Mouse (Mus musculus): Measurements from ENCODE around the gene Gm20604. TPM values are rescaled to one million over a fixed set of nuclear protein-coding genes. Genes with fewer than 3 reads are reported as not detected.

Gm20604 gene
- total RNA-seq, 2 experiments from 2014 or later = 17.8 to 18.0 TPM

- DNase-seq (ENCODE audit: low spot score in 2 of 2) = no peak
These were observed 51.5 kb downstream of the Gm20604 start for GRCm38 (mm10) chr12:102706833-102707463.

- no peak for DNase-seq (ENCODE audit: low spot score in 2 of 2)
These were observed 52.4 kb downstream of the Gm20604 start for GRCm38 (mm10) chr12:102705906-102706640.

- peak; percentile 94 to 97 for DNase-seq (ENCODE audit: low spot score in 2 of 2)
These were observed 53.1 kb downstream of the Gm20604 start for GRCm38 (mm10) chr12:102705216-102705871.

- peak in 1 of 2 experiments; percentile 53 for DNase-seq (ENCODE audit: low spot score in 2 of 2)
These were observed 53.8 kb downstream of the Gm20604 start, which contains the start of gene Itpk1 for GRCm38 (mm10) chr12:102704457-102705198. Gene Itpk1 (minus strand): TSS chr12:102704930.

GRCm38 (mm10) chr12:102703921-102704408 is 54.5 kb downstream of the Gm20604 start:
- DNase-seq (ENCODE audit: low spot score in 2 of 2) = no peak

GRCm38 (mm10) chr12:102703441-102703840 is 55.0 kb downstream of the Gm20604 start:
- peak in 1 of 2 experiments; percentile 55 for DNase-seq (ENCODE audit: low spot score in 2 of 2)

GRCm38 (mm10) chr12:102703111-102703412 is 55.4 kb downstream of the Gm20604 start:
- peak; percentile 53 to 59 for DNase-seq (ENCODE audit: low spot score in 2 of 2)

GRCm38 (mm10) chr12:102702356-102703110 is 55.9 kb downstream of the Gm20604 start:
- peak; percentile 83 to 85 for DNase-seq (ENCODE audit: low spot score in 2 of 2)

- no peak for DNase-seq (ENCODE audit: low spot score in 2 of 2)
These were observed 56.7 kb downstream of the Gm20604 start for GRCm38 (mm10) chr12:102701691-102702207.

GRCm38 (mm10) chr12:102700453-102700852 is 58.0 kb downstream of the Gm20604 start:
- DNase-seq (ENCODE audit: low spot score in 2 of 2) = no peak

GRCm38 (mm10) chr12:102699156-102699555 is 59.3 kb downstream of the Gm20604 start:
- DNase-seq (ENCODE audit: low spot score in 2 of 2) = no peak

- peak in 1 of 2 experiments; percentile 22 for DNase-seq (ENCODE audit: low spot score in 2 of 2)
These were observed 60.3 kb downstream of the Gm20604 start for GRCm38 (mm10) chr12:102698089-102698684.

- peak in 1 of 2 experiments; percentile 10 for DNase-seq (ENCODE audit: low spot score in 2 of 2)
These were observed 61.1 kb downstream of the Gm20604 start for GRCm38 (mm10) chr12:102697381-102697780.

GRCm38 (mm10) chr12:102696635-102697354 is 61.7 kb downstream of the Gm20604 start:
- DNase-seq (ENCODE audit: low spot score in 2 of 2) = peak in 1 of 2 experiments; percentile 13

- peak; percentile 58 to 68 for DNase-seq (ENCODE audit: low spot score in 2 of 2)
These were observed 62.9 kb downstream of the Gm20604 start for GRCm38 (mm10) chr12:102695369-102696239.

GRCm38 (mm10) chr12:102691761-102692160 is 66.7 kb downstream of the Gm20604 start:
- DNase-seq (ENCODE audit: low spot score in 2 of 2) = no peak
